Mouse (Mus musculus): ENCODE data around the gene Dmbx1. TPM values are rescaled to one million over a fixed set of nuclear protein-coding genes. Genes with fewer than 3 reads are reported as not detected.

The Dmbx1 gene
- total RNA-seq, 1 experiment from 2014 or later: not detected

DNA sequence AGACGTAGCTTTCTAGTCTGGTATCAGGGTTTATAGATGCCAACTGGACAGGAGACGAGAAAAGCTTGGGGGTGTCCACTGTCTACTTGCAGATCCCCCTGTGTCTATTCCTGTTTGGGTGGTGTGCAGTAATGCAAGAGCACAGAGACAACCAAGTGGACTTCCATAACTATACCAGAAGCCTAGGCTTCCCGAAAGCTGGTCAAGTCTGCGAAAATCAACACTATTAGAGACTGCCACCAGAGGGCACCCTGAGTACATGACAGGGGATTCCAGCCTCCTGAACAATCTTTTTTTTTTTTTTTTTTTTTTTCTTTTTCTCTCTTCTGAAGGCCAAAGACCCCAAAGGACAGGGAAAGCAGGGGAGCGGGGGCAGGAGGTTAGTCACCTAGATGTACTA, 36.9 kb downstream of the Dmbx1 start:
- no peak for ATAC-seq (ENCODE audit: extremely low read depth, insufficient number of reproducible peaks, low FRiP score, poor library complexity, severe bottlenecking)

DNA sequence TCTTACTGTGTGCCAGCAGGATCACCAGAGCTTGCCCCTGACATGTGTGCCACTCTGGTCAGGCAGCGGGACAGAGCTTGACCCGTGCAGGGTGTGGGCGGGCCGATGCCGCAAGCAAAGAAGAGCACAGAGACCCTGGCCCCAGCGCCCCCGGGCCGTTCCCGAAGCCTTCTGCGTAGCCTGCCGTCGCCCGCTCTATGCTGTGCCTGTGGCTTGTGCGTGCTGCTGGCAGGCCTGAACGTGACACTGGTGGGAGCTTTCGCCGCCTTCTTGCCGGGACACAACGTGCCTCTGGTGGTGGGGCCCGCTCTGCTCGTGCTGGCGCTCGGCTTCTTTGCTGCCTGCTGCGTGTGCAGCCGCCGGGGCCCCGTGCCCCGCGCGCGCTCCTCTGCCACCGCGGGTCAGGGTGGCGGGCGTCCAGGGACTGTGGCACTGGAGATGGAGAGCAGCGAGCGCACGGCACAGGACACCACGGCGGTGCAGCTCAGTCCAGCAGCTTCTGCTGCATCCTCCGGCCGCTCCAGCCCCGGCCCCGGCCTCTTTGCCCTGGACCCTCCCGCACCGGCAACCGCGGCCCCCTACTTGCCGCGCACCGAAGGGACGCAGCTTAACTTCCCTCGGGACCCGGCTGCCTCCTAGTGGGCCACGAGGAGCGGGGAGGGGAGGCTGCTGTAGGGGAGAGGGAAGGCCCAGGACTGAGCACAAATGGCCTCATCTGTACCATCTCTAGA, 41.7 kb downstream of the Dmbx1 start:
- ATAC-seq (ENCODE audit: extremely low read depth, insufficient number of reproducible peaks, low FRiP score, poor library complexity, severe bottlenecking): no peak

DNA sequence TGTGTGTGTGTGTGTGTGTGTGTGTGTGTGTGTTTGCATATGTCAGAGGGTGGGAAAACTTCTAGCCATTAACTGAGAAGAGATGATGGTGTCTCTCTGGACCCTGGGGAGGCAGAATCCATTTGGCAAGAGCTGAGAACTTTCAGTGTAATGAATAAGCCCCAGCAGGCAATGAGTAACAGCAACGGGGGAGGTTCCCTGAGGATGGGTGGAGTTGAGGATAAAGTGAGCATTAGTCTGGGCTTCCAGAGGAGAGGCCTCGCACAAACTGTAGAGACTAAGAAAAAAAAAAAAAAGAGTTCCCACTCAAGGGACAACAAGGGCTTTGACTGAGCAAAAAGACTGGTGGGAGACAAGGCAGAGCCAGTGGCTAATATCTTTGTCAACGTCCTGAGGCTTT, 45.4 kb downstream of the Dmbx1 start:
- ATAC-seq (ENCODE audit: extremely low read depth, insufficient number of reproducible peaks, low FRiP score, poor library complexity, severe bottlenecking): no peak

DNA sequence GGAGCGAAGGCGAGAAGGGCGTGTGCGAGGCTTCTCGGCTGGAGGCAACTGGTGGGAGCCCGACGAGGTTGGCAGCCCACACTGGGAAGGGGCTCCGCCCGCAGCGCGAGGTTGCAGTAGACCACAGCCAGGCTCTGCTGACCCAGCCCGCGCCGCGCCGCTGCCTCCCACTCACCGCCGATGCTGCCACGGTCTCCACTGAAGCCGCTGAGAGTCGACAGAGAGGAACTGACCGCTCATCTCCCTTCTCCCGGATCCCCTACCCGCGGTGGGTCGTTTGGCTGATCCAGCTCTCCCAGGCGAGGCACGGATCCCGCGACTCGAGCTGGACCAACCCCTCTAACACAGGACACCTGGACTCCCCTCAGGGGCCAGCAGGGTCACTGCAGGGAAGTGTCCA, 49.2 kb downstream of the Dmbx1 start, which contains the start of gene 6430628N08Rik:
Gene 6430628N08Rik, plus strand, starts transcription at position 113 of the 400 bp plus-strand sequence.
- no peak for ATAC-seq (ENCODE audit: extremely low read depth, insufficient number of reproducible peaks, low FRiP score, poor library complexity, severe bottlenecking)

DNA sequence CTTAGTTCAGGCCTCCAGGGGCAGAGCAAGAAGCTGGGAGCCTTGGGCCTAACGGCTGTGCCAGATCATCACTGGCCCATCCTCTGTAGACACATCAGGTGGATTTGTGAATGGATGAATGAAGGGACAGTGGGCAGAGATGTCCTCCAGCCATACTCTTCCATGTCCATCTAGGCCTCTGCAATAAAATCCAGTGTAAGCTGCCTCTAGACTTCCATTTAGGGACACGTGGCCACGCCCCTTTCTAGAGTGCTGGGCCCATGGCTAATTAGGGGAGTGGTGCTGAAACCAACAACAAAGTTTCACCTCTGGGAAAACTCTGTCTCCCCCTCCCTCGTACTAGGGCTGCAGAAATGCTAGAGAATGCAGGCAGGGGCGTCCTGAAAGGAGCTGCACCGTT, 49.7 kb downstream of the Dmbx1 start:
- no peak for ATAC-seq (ENCODE audit: extremely low read depth, insufficient number of reproducible peaks, low FRiP score, poor library complexity, severe bottlenecking)

DNA sequence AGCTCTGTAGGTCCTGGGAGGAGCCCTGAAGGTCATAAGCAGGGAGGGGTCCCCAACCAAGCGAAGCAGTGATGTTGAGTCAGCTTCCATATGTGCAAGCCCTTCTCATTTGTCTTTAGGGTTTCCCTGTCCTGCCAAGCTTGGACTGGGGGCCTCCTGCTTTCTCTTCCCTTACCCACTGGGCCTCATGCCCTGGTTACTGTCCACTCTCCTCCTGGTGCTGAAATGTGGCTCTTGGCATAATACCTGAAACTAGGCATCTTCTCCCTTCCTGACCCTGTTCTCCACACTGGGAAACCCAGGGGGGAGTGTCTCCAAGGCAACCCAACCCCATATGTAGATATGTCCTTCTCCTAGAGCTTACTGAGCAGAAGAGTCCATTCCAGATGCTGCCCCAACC, 52.9 kb downstream of the Dmbx1 start:
- no peak for ATAC-seq (ENCODE audit: extremely low read depth, insufficient number of reproducible peaks, low FRiP score, poor library complexity, severe bottlenecking)

DNA sequence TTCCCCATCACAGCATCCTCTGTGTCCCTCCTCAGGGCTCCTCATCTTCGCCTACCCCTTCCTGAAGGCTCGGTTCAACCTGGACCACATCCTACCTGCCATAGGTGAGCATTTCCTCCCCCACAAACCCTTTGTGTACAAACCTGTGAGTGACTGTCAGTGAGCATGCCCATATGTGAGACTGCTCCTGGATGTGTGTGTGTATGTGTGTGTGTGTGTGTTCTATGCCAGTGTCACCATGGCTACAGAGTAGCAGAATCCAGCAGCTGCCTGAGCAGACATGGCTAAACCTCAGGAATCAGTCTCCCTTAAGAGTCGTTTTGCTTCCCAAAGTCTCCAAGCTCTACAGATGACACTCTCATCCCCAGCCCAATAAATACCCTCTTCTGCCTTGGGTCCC, 53.9 kb downstream of the Dmbx1 start:
- ATAC-seq (ENCODE audit: extremely low read depth, insufficient number of reproducible peaks, low FRiP score, poor library complexity, severe bottlenecking): no peak

DNA sequence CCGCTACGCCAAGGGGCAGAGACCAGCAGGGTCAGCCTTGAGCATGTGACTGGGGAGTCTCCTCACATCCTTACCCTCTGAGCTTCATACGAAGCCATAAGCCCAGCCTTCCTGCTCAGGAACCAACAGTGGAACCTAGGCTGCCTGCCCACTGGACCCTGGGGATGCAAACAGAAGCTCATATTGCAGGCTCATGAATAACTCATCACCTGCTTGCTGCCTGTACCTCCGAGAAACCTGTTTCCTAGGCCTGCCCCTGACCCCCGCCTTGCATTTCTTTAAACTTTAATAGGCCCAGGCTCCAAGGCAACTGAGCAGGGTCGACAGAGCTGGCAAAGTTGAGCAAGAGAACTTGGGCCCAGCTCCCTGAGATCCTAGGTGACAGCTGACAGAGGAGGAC, 55.7 kb downstream of the Dmbx1 start, which contains the start of gene Kncn:
Gene Kncn, plus strand, starts transcription at position 379 of the 400 bp plus-strand sequence.
- no peak for ATAC-seq (ENCODE audit: extremely low read depth, insufficient number of reproducible peaks, low FRiP score, poor library complexity, severe bottlenecking)

DNA sequence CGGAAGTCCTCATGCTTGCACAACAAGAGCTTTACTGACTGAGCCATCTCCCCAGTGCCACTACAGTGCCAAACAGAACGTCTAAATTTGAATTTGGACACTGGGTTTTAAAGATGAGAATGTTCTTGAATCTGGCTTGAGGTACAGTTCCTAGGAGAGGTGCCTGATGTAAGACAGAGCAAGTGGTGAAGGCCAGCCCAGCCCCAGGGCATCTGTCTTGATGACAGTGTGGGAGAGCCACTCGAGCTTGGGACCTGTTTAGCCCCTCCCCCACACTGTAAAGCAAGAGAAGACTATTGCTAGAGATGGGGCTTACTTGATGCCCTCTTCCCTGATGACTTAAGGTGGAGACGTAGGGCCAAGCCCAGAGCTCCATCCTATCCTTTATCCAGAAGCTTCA, 57.5 kb downstream of the Dmbx1 start:
- no peak for ATAC-seq (ENCODE audit: extremely low read depth, insufficient number of reproducible peaks, low FRiP score, poor library complexity, severe bottlenecking)

DNA sequence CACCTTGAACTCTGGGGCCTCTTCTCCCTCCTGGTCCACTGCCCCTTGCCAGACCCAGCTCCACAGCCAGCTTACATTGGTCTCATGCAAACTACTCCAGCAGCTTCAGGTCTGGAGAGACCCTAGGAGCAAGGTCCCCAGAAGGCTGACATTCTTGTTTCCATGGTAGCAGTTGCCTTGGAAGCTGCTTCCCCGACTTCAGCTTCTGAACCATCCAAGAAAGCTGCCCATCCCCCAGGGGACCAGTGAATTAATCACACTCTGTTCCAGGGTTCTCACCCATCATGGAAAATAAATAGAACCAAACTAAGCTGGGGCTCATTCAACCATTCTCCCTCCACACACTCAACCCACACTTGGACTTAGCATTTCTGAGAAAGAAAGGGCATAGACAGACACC, 58.5 kb downstream of the Dmbx1 start:
- no peak for ATAC-seq (ENCODE audit: extremely low read depth, insufficient number of reproducible peaks, low FRiP score, poor library complexity, severe bottlenecking)

DNA sequence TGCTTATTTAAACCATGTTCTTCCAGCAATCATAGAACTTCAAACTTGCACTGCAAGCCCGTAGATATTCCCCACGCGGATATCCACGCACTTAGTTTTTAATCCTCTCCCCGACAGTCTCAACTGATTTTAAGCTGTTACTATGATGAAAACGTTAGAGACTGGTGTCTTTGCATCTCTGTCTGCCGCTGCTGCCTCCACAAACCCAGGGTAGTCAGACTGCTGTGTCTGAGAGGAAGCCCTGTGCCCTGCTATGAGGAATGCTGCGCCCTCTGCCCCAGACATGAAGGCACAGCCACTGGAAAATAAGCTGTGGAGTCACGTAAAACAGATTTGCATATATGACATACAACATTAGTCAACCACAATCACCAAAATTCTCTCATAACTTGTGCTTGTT, 60.9 kb downstream of the Dmbx1 start:
- no peak for ATAC-seq (ENCODE audit: extremely low read depth, insufficient number of reproducible peaks, low FRiP score, poor library complexity, severe bottlenecking)

DNA sequence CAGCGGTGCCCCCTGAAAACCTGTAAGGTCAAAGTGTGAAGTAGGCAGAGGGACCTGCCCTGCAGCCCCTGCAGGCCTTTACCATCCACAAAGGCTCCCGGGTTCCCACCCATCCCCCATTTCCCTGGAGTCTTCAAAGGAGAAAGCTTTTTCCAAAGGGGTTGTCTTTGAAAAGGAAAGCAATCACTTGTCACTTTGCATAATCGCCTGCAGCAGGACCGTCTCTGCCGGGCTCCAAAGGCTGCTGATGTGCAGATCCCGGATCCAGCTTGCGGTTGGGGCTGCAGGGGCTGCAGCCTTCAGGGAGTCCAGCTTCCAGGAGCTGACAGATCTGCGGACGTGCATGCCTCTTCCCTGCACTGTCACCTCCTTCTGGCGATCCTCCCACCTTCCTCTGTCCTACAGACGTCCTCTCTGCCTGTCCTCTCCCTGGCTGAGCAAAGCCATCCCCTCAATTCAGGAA, 61.5 kb downstream of the Dmbx1 start:
- ATAC-seq (ENCODE audit: extremely low read depth, insufficient number of reproducible peaks, low FRiP score, poor library complexity, severe bottlenecking): no peak

DNA sequence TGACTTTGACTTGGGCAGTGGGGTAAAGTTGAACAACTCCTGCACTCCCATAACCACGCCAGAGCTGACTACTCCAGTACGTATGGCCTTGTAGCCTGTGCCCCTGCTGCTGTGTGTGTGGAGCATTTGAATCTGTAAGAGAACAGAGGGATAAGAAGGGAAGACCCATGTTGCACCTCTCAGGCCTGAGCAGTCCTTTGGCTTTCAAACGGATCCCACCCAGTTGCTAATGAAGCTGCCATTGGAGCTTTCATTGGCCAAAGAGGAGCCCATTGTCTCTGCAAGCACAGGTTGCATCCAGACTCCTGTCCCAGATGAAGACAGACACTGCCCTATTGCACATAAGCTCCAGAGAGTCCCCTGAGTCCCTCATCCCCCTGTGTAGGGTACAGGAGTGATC, 66.5 kb downstream of the Dmbx1 start:
- ATAC-seq (ENCODE audit: extremely low read depth, insufficient number of reproducible peaks, low FRiP score, poor library complexity, severe bottlenecking): no peak

DNA sequence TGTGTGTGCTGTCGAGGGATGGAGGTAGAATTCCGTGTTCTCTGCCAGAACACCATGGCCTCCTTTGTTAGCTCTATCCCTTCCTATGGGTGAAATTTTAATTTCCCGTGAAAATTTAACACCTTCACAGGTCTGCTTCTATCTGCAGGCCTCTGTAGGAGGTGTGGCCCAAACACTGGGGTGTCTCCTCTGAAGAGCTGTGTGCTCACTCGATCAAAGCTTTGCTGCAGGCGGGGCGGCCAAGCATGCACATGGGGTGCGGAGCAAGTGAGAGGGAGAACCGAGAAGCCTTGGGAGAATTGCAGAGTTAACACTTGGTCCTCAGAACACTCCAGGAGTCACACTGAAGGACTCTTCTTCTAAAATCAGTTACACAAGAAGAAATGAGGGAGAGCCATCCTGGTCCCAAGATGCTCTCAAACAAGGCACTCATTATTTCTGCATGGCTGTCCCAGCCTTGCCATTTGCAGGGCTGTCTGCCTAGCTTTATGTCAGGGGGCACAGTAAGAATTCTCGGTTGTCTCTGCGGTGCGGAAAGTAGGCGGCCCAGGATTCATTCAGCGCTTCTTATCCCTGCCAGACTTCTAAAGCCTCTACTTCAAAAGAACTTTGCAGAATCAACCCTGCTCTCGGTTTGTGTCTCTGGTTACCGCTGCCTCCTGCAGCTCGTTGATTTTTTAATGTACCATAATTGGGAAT, 70.1 kb downstream of the Dmbx1 start:
- ATAC-seq (ENCODE audit: extremely low read depth, insufficient number of reproducible peaks, low FRiP score, poor library complexity, severe bottlenecking): no peak

Other genes with a start within 250 kb of the Dmbx1 start
- 49.6 and 52.4 TPM in 2 replicates for gene Efcab14, start 202.2 kb downstream of the Dmbx1 start, total RNA-seq (2017)
- gene Tex38, start 158.9 kb downstream of the Dmbx1 start, total RNA-seq (2017): 0.70 and 2.3 TPM in 2 replicates
- 9.1 and 9.6 TPM in 2 replicates for gene Atpaf1, start 155.1 kb downstream of the Dmbx1 start, total RNA-seq (2017)
- gene Mob3c, start 111.8 kb downstream of the Dmbx1 start, total RNA-seq (2017): 16.5 and 20.5 TPM in 2 replicates
- gene Mknk1, start 100.7 kb downstream of the Dmbx1 start, total RNA-seq (2017): 210 and 228 TPM in 2 replicates
- gene Kncn, start 55.5 kb downstream of the Dmbx1 start, total RNA-seq (2017): not detected in 2 replicates
- gene 6430628N08Rik, start 49.3 kb downstream of the Dmbx1 start, total RNA-seq (2017): 0.25 TPM in 1 of 2 replicates, not detected in the other
- 14.7 and 15.8 TPM in 2 replicates for gene Faah, start 78.0 kb upstream of the Dmbx1 start, total RNA-seq (2017)
- gene Nsun4, start 114.0 kb upstream of the Dmbx1 start, total RNA-seq (2017): 30.7 and 49.6 TPM in 2 replicates
- 251 and 277 TPM in 2 replicates for gene Uqcrh, start 135.1 kb upstream of the Dmbx1 start, total RNA-seq (2017)
- 14.8 and 19.8 TPM in 2 replicates for gene Lrrc41, start 135.3 kb upstream of the Dmbx1 start, total RNA-seq (2017)
- gene Rad54l, start 183.8 kb upstream of the Dmbx1 start, total RNA-seq (2017): 0.86 and 0.93 TPM in 2 replicates
- gene Pomgnt1, start 183.9 kb upstream of the Dmbx1 start, total RNA-seq (2017): 21.2 and 24.2 TPM in 2 replicates
- 0.37 and 0.58 TPM in 2 replicates for gene Lurap1, start 211.4 kb upstream of the Dmbx1 start, total RNA-seq (2017)
- 5.0 and 7.1 TPM in 2 replicates for gene Tspan1, start 227.7 kb upstream of the Dmbx1 start, total RNA-seq (2017)
- not detected in 2 replicates for gene 1700042G07Rik, start 233.4 kb upstream of the Dmbx1 start, total RNA-seq (2017)
- gene Gm49337, start 233.5 kb upstream of the Dmbx1 start, total RNA-seq (2017): not detected in 2 replicates

Data from neutrophil, adult 5-6 weeks (primary cell).